Mouse (Mus musculus) adrenal gland, adult (tissue): Measurements from ENCODE around the gene 2410015M20Rik.

ENCODE experiments used
- DNase-seq, 2 experiments: peaks; one replicate each; pipeline ENCODE4 v3.0.0; 2022 to 2023; ENCODE audit warnings: low spot score in 1 of 2; ENCODE audit not compliant: inconsistent age in 2 of 2

The 2410015M20Rik gene

DNA sequence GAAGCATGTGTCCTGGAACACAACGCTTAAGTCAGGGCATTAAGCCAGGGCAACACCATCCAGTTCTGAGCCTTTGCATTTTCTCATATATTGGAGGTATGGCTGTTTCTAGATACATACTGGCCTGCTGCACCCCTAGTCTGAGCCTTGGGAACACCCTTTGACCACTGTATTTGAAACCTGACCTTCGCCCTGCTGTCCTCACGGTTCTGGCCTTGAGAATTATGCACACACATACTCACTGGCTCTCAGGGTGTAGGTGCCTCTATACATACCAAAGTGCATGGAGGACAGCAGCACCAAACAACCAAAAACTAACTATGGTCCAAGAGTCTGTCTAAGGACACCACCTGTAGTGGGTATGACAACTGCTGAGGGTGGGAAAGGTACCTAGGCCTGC, 36.6 kb downstream of the 2410015M20Rik start:
- DNase-seq, result no peak

DNA sequence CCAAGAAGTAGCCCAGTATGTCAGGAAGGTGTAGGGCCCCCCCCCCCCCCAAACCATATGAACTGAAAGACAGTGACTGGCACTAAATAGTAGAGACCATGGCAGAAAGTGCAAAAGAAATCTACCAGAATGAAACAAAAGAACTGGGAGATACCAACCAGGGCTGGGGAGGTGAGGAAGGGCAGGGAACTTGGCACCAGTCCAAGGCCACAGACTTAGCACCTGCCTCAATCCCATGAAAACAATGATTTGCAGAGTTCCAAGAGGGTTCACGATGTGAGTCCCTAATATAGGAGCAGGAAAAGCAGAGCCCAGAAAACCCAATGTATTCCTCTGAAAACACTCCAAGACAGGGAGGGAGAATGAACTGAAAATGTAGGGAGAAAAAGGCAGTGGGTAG, 37.4 kb downstream of the 2410015M20Rik start:
- no peak for DNase-seq

DNA sequence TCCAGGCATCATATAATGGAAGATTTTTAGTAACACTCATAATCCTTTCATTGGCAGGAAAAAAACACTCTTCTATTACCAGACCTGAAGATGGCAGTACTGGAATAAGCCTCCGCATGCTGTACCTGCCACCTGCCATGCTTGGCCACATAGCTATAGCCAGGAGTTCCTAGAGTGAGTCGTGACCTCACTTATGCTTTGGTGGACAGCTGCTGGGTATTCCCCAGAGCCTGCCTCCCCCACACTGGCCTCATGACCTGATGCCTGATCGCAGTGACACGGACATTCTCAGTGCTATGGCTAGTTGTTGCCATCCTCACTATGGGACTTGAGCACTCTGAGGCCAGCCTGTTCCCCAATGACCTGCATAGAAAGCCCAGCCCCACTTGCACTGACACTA, 39.3 kb downstream of the 2410015M20Rik start:
- no peak for DNase-seq

DNA sequence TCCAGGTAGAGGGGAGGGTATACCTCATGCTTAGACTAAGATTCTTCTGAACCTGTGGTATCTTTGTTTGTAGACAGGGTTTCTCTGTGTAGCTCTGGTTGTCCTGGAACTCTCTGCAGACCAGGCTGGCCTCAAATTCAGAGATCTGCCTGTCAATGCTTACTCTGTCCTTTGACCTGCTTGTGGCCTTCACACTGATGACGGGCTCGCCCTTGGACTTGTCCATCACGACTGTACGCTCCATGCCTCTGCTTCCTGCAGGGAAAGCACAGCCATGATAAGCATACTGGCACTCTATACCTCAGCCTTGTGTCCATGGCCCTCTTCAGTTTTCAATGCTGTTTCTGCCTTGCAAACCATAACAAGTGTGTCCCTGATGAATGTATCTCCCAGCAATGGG, 42.2 kb downstream of the 2410015M20Rik start:
- peak; percentile 51 to 67 for DNase-seq

DNA sequence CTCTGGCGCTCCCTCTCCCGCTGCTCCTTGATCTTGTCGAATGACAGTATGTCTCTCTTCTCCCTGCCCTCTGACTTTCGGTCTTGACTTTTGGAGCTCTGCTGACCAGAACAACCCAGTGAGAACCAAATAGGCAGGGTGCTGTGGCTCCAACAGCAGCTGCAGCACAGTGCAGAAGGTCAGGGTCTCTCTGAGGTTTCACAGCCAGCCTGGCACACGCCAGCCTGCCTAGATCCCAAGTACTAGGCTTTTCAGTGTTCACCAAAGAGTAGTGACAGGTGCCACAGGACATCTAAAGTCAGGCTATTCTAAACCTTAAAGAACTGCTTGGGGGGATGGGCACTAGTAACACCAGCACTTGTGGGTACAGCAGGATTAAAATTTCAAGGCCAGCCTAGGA, 42.7 kb downstream of the 2410015M20Rik start:
- DNase-seq, result peak; percentile 62 to 64

DNA sequence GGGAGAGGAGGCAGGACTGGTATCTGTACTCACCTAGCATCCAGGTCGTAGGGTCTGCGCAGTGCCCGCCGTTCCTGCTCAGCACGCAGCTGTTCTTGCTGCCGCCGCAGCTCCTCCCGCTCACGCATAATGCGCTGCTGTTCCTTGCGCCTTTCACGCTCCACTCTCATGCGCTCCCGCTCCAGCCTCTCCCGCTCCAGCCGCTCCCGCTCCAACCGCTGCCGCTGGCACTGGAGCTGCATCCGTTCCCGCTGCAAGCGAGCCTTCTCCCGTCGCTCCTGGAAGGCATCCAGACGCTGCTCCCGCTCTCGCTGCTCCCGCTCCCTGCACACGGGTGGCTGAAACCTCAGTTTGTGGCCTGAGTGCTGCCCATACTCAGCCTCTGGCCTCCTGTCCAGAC, 43.3 kb downstream of the 2410015M20Rik start:
- no peak for DNase-seq

DNA sequence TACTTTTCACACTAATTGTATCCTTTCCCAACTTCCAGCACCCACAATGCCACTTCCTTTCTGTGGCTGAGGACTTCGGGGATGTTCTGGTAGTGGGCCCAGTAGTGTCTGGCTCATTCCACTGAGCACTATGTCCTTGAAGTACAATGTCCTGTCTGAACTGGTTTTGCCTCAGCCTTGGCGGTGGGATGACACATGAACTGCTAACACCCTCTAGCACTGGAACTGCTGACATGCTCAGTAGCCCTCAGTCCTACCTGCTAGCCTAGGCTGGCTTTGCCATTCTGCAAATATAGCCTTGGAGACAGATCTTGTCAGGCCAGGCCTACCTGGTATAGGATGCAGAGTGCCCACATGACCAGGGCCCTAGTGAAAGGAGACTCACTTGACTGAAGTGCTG, 47.7 kb downstream of the 2410015M20Rik start:
- peak; percentile 68 to 77 for DNase-seq

DNA sequence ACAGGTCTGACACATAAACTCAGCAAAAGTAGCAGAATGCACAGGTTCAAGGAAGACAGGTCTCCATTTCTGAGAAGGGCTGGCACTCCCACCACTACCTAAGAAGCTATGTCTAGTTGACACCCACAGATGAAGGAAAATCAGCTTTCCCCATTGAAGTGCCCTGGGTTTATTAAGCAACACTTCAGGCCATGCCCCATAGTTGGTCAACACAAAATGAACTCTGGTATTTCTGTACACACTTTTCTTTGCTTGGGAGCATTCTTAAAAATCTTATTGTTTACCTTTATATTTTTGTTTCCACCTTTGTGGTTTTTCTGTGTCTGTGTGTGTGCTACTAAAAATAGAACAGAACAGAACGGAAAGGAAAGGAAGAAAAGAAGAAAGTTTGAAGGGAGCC, 49.4 kb downstream of the 2410015M20Rik start:
- peak in 1 of 2 experiments; percentile 45 for DNase-seq

DNA sequence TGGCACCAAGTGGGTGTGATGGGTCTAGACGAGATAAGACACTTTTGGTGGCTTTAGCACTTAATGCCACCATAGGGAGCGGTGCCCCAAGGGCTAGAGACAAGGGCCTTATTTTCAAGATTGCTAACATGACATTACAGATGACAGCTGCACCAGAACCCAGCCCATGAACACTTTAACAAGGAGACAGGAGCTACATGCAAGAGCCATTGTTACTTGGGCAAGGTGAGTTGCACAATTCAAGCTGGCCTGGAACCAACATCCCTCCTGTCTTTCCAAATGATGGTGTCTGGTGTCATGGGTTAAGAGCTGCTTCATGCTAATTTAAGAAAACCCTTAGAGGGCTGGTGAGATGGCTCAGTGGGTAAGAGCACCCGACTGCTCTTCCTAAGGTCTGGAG, 50.2 kb downstream of the 2410015M20Rik start:
- DNase-seq, result peak in 1 of 2 experiments; percentile 70

DNA sequence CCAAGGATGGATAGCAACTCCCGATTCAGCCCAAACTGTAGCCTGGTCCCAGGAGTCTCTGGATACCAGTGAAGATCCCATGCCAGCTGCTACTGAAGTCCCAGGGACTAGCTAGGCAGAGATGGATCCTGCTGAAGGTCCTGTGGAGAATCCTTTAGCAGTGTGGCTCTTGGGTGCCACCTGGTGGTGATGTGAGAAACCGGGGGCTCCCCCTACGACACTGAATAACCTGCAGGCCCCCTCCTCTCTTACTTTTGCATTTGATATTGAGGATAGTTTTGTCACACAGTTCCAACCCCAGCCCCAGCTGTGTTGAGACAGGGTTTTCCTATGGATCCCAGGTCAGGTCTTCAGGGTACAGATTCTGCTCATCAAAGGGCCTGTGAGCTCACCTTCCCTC, 51.1 kb downstream of the 2410015M20Rik start:
- DNase-seq, result peak; percentile 66 to 89
